9 mouse cellular contexts compared by ENCODE assay signal in the genomic region with DNA sequence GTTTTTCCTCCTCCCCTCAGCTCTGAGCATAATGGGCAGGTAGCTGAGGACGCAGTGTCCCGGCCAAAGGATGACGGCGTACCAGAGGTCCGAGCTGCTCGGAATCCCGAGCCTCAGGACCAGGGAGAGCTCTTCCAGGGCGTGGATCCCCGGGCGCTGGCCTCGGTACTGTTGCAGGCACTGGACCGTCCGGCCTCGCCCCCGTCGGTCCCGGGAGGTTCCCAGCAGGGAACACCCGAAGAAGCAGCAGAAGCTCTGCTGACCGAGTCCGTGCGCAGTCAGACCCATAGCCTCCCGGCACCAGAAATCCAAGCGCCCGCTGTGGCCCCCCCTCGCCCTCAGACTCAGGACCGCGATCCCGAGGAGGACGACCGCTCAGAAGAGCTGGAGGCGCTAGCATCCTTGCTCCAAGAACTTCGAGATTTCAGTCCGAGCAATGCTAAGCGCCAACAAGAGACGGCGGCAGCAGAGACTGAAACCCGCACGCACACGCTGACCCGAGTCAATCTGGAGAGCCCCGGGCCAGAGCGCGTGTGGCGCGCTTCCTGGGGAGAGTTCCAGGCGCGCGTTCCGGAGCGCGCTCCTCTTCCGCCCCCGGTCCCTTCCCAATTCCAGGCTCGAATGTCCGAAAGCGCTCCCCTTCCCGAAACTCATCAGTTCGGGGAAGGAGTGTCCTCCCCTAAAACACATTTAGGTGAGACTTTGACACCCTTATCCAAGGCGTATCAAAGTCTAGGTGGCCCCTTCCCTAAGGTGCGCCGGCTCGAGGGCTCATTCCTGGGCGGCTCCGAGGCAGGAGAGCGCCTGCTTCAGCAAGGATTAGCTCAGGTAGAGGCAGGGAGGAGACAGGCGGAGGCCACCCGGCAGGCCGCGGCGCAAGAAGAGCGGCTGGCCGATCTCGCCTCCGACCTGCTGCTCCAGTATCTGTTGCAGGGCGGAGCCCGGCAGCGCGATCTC. TPM values are rescaled to one million over a fixed set of nuclear protein-coding genes. Genes with fewer than 3 reads are reported as not detected.
A peak's percentile ranks its signal among the peaks of the same experiment; 100 is the strongest.
DNase-seq lines count a peak whose midpoint lies in the region; ATAC-seq lines count a peak whose summit lies in the region.
"Had no signal": no experiment of that assay in that cellular context is flagged by ENCODE, and none has a peak within 500 bp of the region (broad histone marks: within the 10 kb centered on the region; RNA-seq: fewer than 3 reads in every experiment).

No protein-coding gene starts in this region.

- DNase-seq in layer of hippocampus, postnatal 10 days (ENCODE audit: low spot score in 2 of 2), result peak; percentile 36 to 52
- DNase-seq in layer of hippocampus, adult 9-11 months, result no peak
- DNase-seq in MN1 (ENCODE audit: low spot score), result peak; percentile 68
- DNase-seq in cerebellum, postnatal 14 days, result peak; percentile 47 to 49
- peak; percentile 18 to 24 for DNase-seq in heart, postnatal 36 days
- DNase-seq in liver, result peak; percentile 40

- H3K27me3 ChIP-seq in neural tube, embryonic 13.5 days, result peaks cover 74% of the 10 kb centered on the region

- no peak overlapping the region for H3K27ac ChIP-seq in neural tube, embryonic 13.5 days (replicated peaks)

- H3K4me3 ChIP-seq in neural tube, embryonic 13.5 days, result peak overlapping the region; percentile 48

- ATAC-seq in neural tube, embryonic 13.5 days (ENCODE audit: low read depth), result no peak
- ATAC-seq in erythroid progenitor cell, adult 5-6 weeks (replicated peaks; ENCODE audit: low FRiP score, poor library complexity, severe bottlenecking), result no peak

- WGBS in neural tube, embryonic 13.5 days, result under 1% methylated on average over 78 of the region's 78 CpGs

- peaks cover 38% of the 10 kb centered on the region for H3K4me1 ChIP-seq in neural tube, embryonic 13.5 days (replicated peaks)

- H3K36me3 ChIP-seq in neural tube, embryonic 13.5 days, result peaks cover 19% of the 10 kb centered on the region

- peak overlapping the region; percentile 100 for H3K4me2 ChIP-seq in neural tube, embryonic 13.5 days

- intact Hi-C loops in heart, postnatal 36 days (cut with DNase I), result loop anchor here (5.0 kb wide), 1 partner anchor 256 kb away; the partner anchor contains the start of gene Ache

- H3K9ac ChIP-seq in neural tube, embryonic 13.5 days, result peak overlapping the region; percentile 72

- no peaks in the 10 kb centered on the region for H3K9me3 ChIP-seq in neural tube, embryonic 13.5 days

RNA-seq across cellular contexts. Expression of gene Vgf, which starts 5.2 kb away (rescaled TPM):
- total RNA-seq in layer of hippocampus, postnatal 10 days (2021), result 100 to 1,000 TPM; 253 to 268 TPM
- under 1 TPM in 1 of 2 experiments, not detected in 1; 0.11 TPM for total RNA-seq in heart, postnatal 36 days (2021)
- 4.0 and 4.6 TPM in 2 replicates for polyA plus RNA-seq in neural tube, embryonic 13.5 days (2015; fragmentation: Nextera tagmentation; extraction: Ambion mirVana)
- total RNA-seq in erythroid progenitor cell, adult 5-6 weeks (2015; ENCODE audit: low replicate concordance), result not detected in 2 replicates
- not detected in 2 replicates for total RNA-seq in erythroid progenitor cell, adult 5-6 weeks (2017; ENCODE audit: low replicate concordance)
- total RNA-seq: neutrophil, adult 5-6 weeks had no signal

RNA-seq across cellular contexts. Expression of gene Ap1s1, which starts 14.6 kb away (rescaled TPM):
- total RNA-seq in layer of hippocampus, postnatal 10 days (2021), result 100 to 1,000 TPM; 187 to 196 TPM
- 10 to 100 TPM; 38.8 to 41.3 TPM for total RNA-seq in heart, postnatal 36 days (2021)
- polyA plus RNA-seq in neural tube, embryonic 13.5 days (2015; fragmentation: Nextera tagmentation; extraction: Ambion mirVana), result 207 and 216 TPM in 2 replicates
- 6.5 and 8.4 TPM in 2 replicates for total RNA-seq in erythroid progenitor cell, adult 5-6 weeks (2015; ENCODE audit: low replicate concordance)
- 18.7 and 26.5 TPM in 2 replicates for total RNA-seq in erythroid progenitor cell, adult 5-6 weeks (2017; ENCODE audit: low replicate concordance)

RNA-seq across cellular contexts. Expression of gene Serpine1, which starts 40.7 kb away (rescaled TPM):
- total RNA-seq in layer of hippocampus, postnatal 10 days (2021), result under 1 TPM; 0.80 to 0.96 TPM
- 10 to 100 TPM; 28.1 to 42.8 TPM for total RNA-seq in heart, postnatal 36 days (2021)
- 0.25 TPM in 1 of 2 replicates, not detected in the other for polyA plus RNA-seq in neural tube, embryonic 13.5 days (2015; fragmentation: Nextera tagmentation; extraction: Ambion mirVana)
- not detected in 2 replicates for total RNA-seq in erythroid progenitor cell, adult 5-6 weeks (2015; ENCODE audit: low replicate concordance)
- not detected in 2 replicates for total RNA-seq in erythroid progenitor cell, adult 5-6 weeks (2017; ENCODE audit: low replicate concordance)
- total RNA-seq: neutrophil, adult 5-6 weeks had no signal

RNA-seq across cellular contexts. Expression of gene Znhit1, which starts 43.5 kb away (rescaled TPM):
- total RNA-seq in layer of hippocampus, postnatal 10 days (2021), result 10 to 100 TPM; 78.6 to 84.6 TPM
- 10 to 100 TPM; 58.2 to 67.8 TPM for total RNA-seq in heart, postnatal 36 days (2021)
- polyA plus RNA-seq in neural tube, embryonic 13.5 days (2015; fragmentation: Nextera tagmentation; extraction: Ambion mirVana), result 91.3 and 110 TPM in 2 replicates
- 40.7 and 52.3 TPM in 2 replicates for total RNA-seq in erythroid progenitor cell, adult 5-6 weeks (2015; ENCODE audit: low replicate concordance)
- total RNA-seq in erythroid progenitor cell, adult 5-6 weeks (2017; ENCODE audit: low replicate concordance), result 5.4 and 20.0 TPM in 2 replicates

RNA-seq across cellular contexts. Expression of gene Plod3, which starts 44.5 kb away (rescaled TPM):
- total RNA-seq in layer of hippocampus, postnatal 10 days (2021), result 10 to 100 TPM; 38.5 to 44.0 TPM
- total RNA-seq in heart, postnatal 36 days (2021), result 10 to 100 TPM; 36.9 to 45.6 TPM
- 34.5 and 41.7 TPM in 2 replicates for polyA plus RNA-seq in neural tube, embryonic 13.5 days (2015; fragmentation: Nextera tagmentation; extraction: Ambion mirVana)
- 9.7 and 10.1 TPM in 2 replicates for total RNA-seq in erythroid progenitor cell, adult 5-6 weeks (2015; ENCODE audit: low replicate concordance)
- 6.0 and 12.1 TPM in 2 replicates for total RNA-seq in erythroid progenitor cell, adult 5-6 weeks (2017; ENCODE audit: low replicate concordance)

Comparison
In these comparisons a context has a peak if more than half of its experiments do, and no peak if none do; other contexts are left out.
1. RNA of gene Vgf, which starts 5.2 kb away (total RNA-seq): 253 to 268 TPM in layer of hippocampus, postnatal 10 days; 0.11 TPM in heart, postnatal 36 days and not detected in erythroid progenitor cell, adult 5-6 weeks; every median in the first group is over 100 times any median in the second.
2. RNA of gene Ap1s1, which starts 14.6 kb away (total RNA-seq): 187 to 196 TPM in layer of hippocampus, postnatal 10 days; 38.8 to 41.3 TPM in heart, postnatal 36 days and 6.5 to 26.5 TPM in erythroid progenitor cell, adult 5-6 weeks; every median in the first group is over 4 times any median in the second.
3. RNA of gene Serpine1, which starts 40.7 kb away (total RNA-seq): 28.1 to 42.8 TPM in heart, postnatal 36 days; 0.80 to 0.96 TPM in layer of hippocampus, postnatal 10 days and not detected in erythroid progenitor cell, adult 5-6 weeks; every median in the first group is over 10 times any median in the second.